12 mouse cellular contexts compared by ENCODE assay signal in the genomic region with DNA sequence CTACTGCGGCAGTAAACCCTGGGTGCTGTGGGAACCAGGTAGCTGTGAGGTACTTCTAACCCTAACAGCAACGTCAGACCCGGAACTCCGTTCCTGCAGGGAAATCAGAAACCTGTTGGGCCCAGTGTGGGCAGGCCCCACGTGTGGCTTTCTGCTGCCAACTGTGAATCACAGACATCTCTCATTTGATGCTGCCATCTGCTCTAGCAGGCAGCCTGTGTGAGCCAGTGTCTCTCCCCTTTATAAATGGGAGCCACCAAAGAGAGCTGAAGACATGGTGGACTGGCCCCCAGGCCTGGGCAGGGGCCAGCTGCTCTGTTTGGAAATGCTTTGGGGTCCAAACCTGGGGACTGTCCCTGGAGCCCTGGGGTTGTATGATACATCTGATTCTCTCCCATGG.
DNase-seq lines count a peak whose midpoint lies in the region; ATAC-seq lines count a peak whose summit lies in the region.
"Had no signal": no experiment of that assay in that cellular context is flagged by ENCODE, and none has a peak within 500 bp of the region (broad histone marks: within the 10 kb centered on the region; RNA-seq: fewer than 3 reads in every experiment).

No protein-coding gene starts in this region.

- H3K27me3 ChIP-seq in forebrain, embryonic 15.5 days, result peaks cover 1% of the 10 kb centered on the region; the same call in 1 of the 2 replicates
- H3K27me3 ChIP-seq: liver, embryonic 15.5 days; midbrain, embryonic 13.5 days; stomach, embryonic 15.5 days had no signal

- DNase-seq in cerebellum, postnatal 25 days, result peak; percentile 62 to 70
- no peak for DNase-seq in cerebellum, adult 9-10 months
- DNase-seq in layer of hippocampus, adult 9-11 months, result peak; percentile 88
- DNase-seq in right cerebral cortex, adult 2 months (ENCODE audit: low spot score in 2 of 2), result peak; percentile 80 to 86
- no peak for DNase-seq in lung, postnatal 36 days
- DNase-seq in spleen, postnatal 4 days (ENCODE audit: low spot score in 2 of 2), result no peak
- DNase-seq: heart, postnatal 10 days had no signal

- H3K4me2 ChIP-seq in forebrain, embryonic 15.5 days (replicated peaks), result no peak overlapping the region
- H3K4me2 ChIP-seq: liver, embryonic 15.5 days; midbrain, embryonic 13.5 days; stomach, embryonic 15.5 days had no signal

- ATAC-seq in forebrain, embryonic 15.5 days (replicated peaks), result peak; percentile 81
- ATAC-seq in erythroblast, adult 5-6 weeks (replicated peaks; ENCODE audit: low FRiP score, poor library complexity, severe bottlenecking), result no peak
- ATAC-seq: midbrain, embryonic 13.5 days had no signal

- no peak overlapping the region for H3K9ac ChIP-seq in forebrain, embryonic 15.5 days (replicated peaks)
- H3K9ac ChIP-seq: liver, embryonic 15.5 days; midbrain, embryonic 13.5 days; stomach, embryonic 15.5 days had no signal

- H3K4me3 ChIP-seq in forebrain, embryonic 15.5 days, result no peak overlapping the region
- H3K4me3 ChIP-seq: liver, embryonic 15.5 days; midbrain, embryonic 13.5 days; stomach, embryonic 15.5 days had no signal

- peak overlapping the region; percentile 76 for H3K27ac ChIP-seq in forebrain, embryonic 15.5 days (replicated peaks)
- H3K27ac ChIP-seq: liver, embryonic 15.5 days; midbrain, embryonic 13.5 days; stomach, embryonic 15.5 days had no signal

- no peaks in the 10 kb centered on the region for H3K36me3 ChIP-seq in forebrain, embryonic 15.5 days
- H3K36me3 ChIP-seq: liver, embryonic 15.5 days; midbrain, embryonic 13.5 days; stomach, embryonic 15.5 days had no signal

- WGBS in forebrain, embryonic 15.5 days, result 60% methylated on average over 5 of the region's 5 CpGs

- no peaks in the 10 kb centered on the region for H3K9me3 ChIP-seq in forebrain, embryonic 15.5 days
- H3K9me3 ChIP-seq: liver, embryonic 15.5 days; midbrain, embryonic 13.5 days; stomach, embryonic 15.5 days had no signal

- peaks cover 16% of the 10 kb centered on the region for H3K4me1 ChIP-seq in forebrain, embryonic 15.5 days
- H3K4me1 ChIP-seq: liver, embryonic 15.5 days; stomach, embryonic 15.5 days had no signal

Comparison
In these comparisons a context has a peak if more than half of its experiments do, and no peak if none do; other contexts are left out.
1. DNase-seq: peak in cerebellum, postnatal 25 days (2 of 2), layer of hippocampus, adult 9-11 months (single experiment) and right cerebral cortex, adult 2 months (2 of 2); none in cerebellum, adult 9-10 months (single experiment), lung, postnatal 36 days (single experiment) and spleen, postnatal 4 days (0 of 2).